Mouse (Mus musculus) retina, postnatal 7 days (tissue): Measurements from ENCODE around the gene Higd1b.
A peak's percentile ranks its signal among the peaks of the same experiment; 100 is the strongest.

Source experiments
- DNase-seq: peaks from one replicate; pipeline ENCODE4 v3.0.0-alpha.2; 2012; ENCODE audit warnings: low read depth, low spot score

The Higd1b gene

GRCm38 (mm10) chr11:102838126-102838525 is 2.5 kb downstream of the Higd1b start:
- DNase-seq: no peak

GRCm38 (mm10) chr11:102838616-102839150 is 3.0 kb downstream of the Higd1b start:
- DNase-seq: no peak

- DNase-seq: no peak
These were observed 10.3 kb downstream of the Higd1b start for GRCm38 (mm10) chr11:102845926-102846325.

GRCm38 (mm10) chr11:102851883-102852282 is 16.2 kb downstream of the Higd1b start:
- DNase-seq: peak; percentile 17

- peak; percentile 31 for DNase-seq
These were observed 18.1 kb downstream of the Higd1b start for GRCm38 (mm10) chr11:102853760-102854159.

- no peak for DNase-seq
These were observed 20.3 kb downstream of the Higd1b start for GRCm38 (mm10) chr11:102855941-102856340.

- DNase-seq: no peak
These were observed 23.3 kb downstream of the Higd1b start for GRCm38 (mm10) chr11:102858951-102859350.

- DNase-seq: no peak
These were observed 24.3 kb downstream of the Higd1b start for GRCm38 (mm10) chr11:102859933-102860332.

GRCm38 (mm10) chr11:102864272-102864671 is 28.6 kb downstream of the Higd1b start:
- DNase-seq: peak; percentile 60

- DNase-seq: no peak
These were observed 39.2 kb downstream of the Higd1b start for GRCm38 (mm10) chr11:102874801-102875334.

- DNase-seq: no peak
These were observed 43.9 kb downstream of the Higd1b start for GRCm38 (mm10) chr11:102879558-102879957.

- DNase-seq: peak; percentile 88
These were observed 45.1 kb downstream of the Higd1b start, which contains the start of the genes Eftud2 and Ccdc103 for GRCm38 (mm10) chr11:102880585-102881313. Gene Eftud2 (minus strand): TSS chr11:102880985. Gene Ccdc103 (plus strand): TSS chr11:102881204.

- DNase-seq: no peak
These were observed 45.9 kb downstream of the Higd1b start for GRCm38 (mm10) chr11:102881314-102882198.

- no peak for DNase-seq
These were observed 49.1 kb downstream of the Higd1b start, which contains the start of gene Fam187a for GRCm38 (mm10) chr11:102884616-102885219. Gene Fam187a (plus strand): TSS chr11:102885169.

GRCm38 (mm10) chr11:102887433-102887832 is 51.8 kb downstream of the Higd1b start:
- DNase-seq: no peak
